Mouse (Mus musculus): ENCODE results near the gene Sbk2.

DNA sequence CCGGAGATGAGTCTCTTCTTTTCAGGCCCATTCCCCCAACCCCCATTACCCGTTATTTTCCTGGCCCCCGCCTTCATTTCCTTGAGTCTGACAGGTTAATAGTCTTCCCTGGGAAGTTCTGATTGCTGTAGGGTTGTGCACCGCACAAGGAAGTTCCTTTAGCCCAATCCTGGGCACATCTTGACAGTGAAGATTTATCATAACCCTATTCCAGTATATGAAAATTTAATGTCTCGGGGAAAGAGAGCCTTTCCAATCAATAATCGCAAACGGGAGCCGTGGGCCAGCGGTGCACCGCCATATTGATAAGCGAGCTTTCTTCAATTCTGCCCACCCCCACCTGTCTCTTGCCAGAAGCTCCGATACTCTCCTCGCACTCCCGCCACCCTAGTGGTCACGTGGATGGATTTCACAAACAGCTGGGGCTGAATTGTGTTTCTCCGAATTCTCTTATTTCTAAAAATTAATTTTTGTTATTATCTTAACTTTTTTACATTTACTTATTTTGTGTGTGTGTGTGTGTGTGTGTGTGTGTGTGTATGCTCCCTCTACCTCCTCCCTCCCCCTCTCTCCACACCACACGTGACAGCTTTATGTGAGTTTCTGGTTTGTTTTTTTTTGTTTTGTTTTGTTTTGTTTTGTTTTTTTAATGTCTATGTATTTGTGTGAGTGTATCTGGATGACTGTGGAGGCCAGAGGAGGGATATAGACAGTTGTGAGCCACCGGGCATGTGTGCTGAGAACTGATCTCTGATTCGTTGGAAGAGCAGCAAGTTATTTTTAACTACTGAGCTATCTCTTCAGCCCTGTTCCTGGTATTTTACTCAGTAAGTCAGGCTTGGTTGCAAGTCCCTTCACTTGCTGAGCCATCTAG lies 64.3 kb downstream of the Sbk2 start:
- TF ChIP-seq POLR2A (IDR thresholded peaks at IDR 0.05; ENCODE audit: extremely low read depth, insufficient read depth, low read length) (no peak), CTCF (IDR thresholded peaks at IDR 0.05; ENCODE audit: low read depth, low read length) (no peak)
